Mouse (Mus musculus) ES-E14 (cell line): ENCODE results near the gene Tbce. TPM values are rescaled to one million over a fixed set of nuclear protein-coding genes. Genes with fewer than 3 reads are reported as not detected.
"Not testable (repeated sequence)": the region's sequence is repeated elsewhere in the genome, so short reads cannot be mapped to it uniquely, and the experiment has no call there.

Experiments
- DNase-seq: peaks from one replicate; pipeline ENCODE4 v3.0.0-alpha.2; 2013; ENCODE audit warnings: low read depth, low spot score
- H3K27ac ChIP-seq: 2 replicates; pipeline ENCODE4 v1.5.1; 2012; ENCODE audit warnings: low read depth, mild to moderate bottlenecking, low read length, moderate library complexity, mixed read lengths; ENCODE audit not compliant: poor library complexity, insufficient read depth, severe bottlenecking
- H3K36me3 ChIP-seq: 2 replicates; pipeline ENCODE4 v1.6.1; 2012; ENCODE audit warnings: mild to moderate bottlenecking, low read length, moderate library complexity, mixed read lengths; ENCODE audit not compliant: control insufficient read depth, poor library complexity, insufficient read depth, severe bottlenecking
- H3K4me1 ChIP-seq, 2 experiments: fragments of 150-350 bp in 1 of 2; sonication (generic) in 1 of 2; 2 replicates each; pipeline ENCODE4 v1.6.1; 2012; ENCODE audit warnings: low read length in 2 of 2, mild to moderate bottlenecking in 1 of 2, mixed read lengths in 1 of 2; ENCODE audit not compliant: control insufficient read depth in 2 of 2, insufficient read depth in 2 of 2, poor library complexity in 1 of 2
- H3K4me3 ChIP-seq, 2 experiments: fragments of 150-350 bp in 1 of 2; sonication (generic) in 1 of 2; 2 replicates each; pipeline ENCODE4 v1.5.1; 2012; ENCODE audit warnings: low read length in 2 of 2, low read depth in 1 of 2, mild to moderate bottlenecking in 1 of 2, mixed read lengths in 1 of 2; ENCODE audit not compliant: insufficient read depth in 1 of 2, poor library complexity in 1 of 2, severe bottlenecking in 1 of 2
- H3K9ac ChIP-seq: 2 replicates; pipeline ENCODE4 v1.6.1; 2012; ENCODE audit warnings: low read depth, mild to moderate bottlenecking, low read length, mixed read lengths; ENCODE audit not compliant: poor library complexity, insufficient read depth, severe bottlenecking
- H3K9me3 ChIP-seq: fragments of 150-350 bp; sonication (generic); 2 replicates; pipeline ENCODE4 v1.6.1; 2012; ENCODE audit warnings: low read depth, mild to moderate bottlenecking, low read length; ENCODE audit not compliant: control insufficient read depth, insufficient read depth
- CHD2 ChIP-seq: IDR thresholded peaks from 2 replicates; pipeline ENCODE4 v1.6.1; 2014; ENCODE audit warnings: mild to moderate bottlenecking, low read depth, low read length, inconsistent platforms
- HCFC1 ChIP-seq: IDR thresholded peaks from 2 replicates; pipeline ENCODE4 v1.6.1; 2012; ENCODE audit warnings: low read length, inconsistent platforms, borderline replicate concordance; ENCODE audit not compliant: insufficient read depth
- MAFK ChIP-seq: IDR thresholded peaks from 2 replicates; pipeline ENCODE4 v1.6.1; 2014; ENCODE audit warnings: mild to moderate bottlenecking, low read depth, low read length, inconsistent platforms; ENCODE audit not compliant: insufficient read depth
- ZC3H11A ChIP-seq: IDR thresholded peaks from 2 replicates; pipeline ENCODE4 v1.6.1; 2012; ENCODE audit warnings: low read depth, mild to moderate bottlenecking, inconsistent platforms, low read length, borderline replicate concordance
- ZNF384 ChIP-seq: IDR thresholded peaks from 2 replicates; pipeline ENCODE4 v1.6.1; 2012; ENCODE audit warnings: low read depth, low read length, inconsistent platforms
- in situ Hi-C, 2 experiments: fragments of 600-800 bp; cut with MboI; formaldehyde crosslinking; loops; one replicate each; pipeline ENCODE4 v1.15.1; 2025; ENCODE audit warnings: low sequenced_read_pairs in 2 of 2, inconsistent platforms in 1 of 2; ENCODE audit not compliant: unreplicated experiment in 2 of 2
- total RNA-seq: library from RNA; depleted of rRNA; stranded (reverse); fragments of 300-350 nt; gene quantifications from 2 replicates; pipeline ENCODE4 v1.2.3, GENCODE M21; 2012

Gene Tbce
- total RNA-seq, 1 experiment: 32.1 TPM

- in situ Hi-C loops: no loop called here
- DNase-seq: no peak
- Histone ChIP-seq H3K4me3 (peak overlapping the region; percentile 98 to 99), H3K36me3 (no peaks in the 10 kb centered on the region), H3K9me3 (no peaks in the 10 kb centered on the region), H3K4me1 (peaks cover 3 to 5% of the 10 kb centered on the region in 2 experiments; a peak in 2 of 4 replicates), H3K9ac (peak overlapping the region; percentile 67), H3K27ac (no peak overlapping the region)
- no peak for TF ChIP-seq MAFK
- TF ChIP-seq ZNF384: no peak
- no peak for TF ChIP-seq ZC3H11A
- TF ChIP-seq CHD2: no peak
- no peak for TF ChIP-seq HCFC1
Observed at GRCm38 (mm10) chr13:14038911-14039291, 537 bp downstream of the Tbce start.

GRCm38 (mm10) chr13:14035875-14036630 is 3.4 kb downstream of the Tbce start:
- DNase-seq: no peak
- Histone ChIP-seq H3K36me3 (no peaks in the 10 kb centered on the region), H3K4me3 (no peak overlapping the region), H3K9me3 (no peaks in the 10 kb centered on the region), H3K4me1 (peaks cover 3 to 5% of the 10 kb centered on the region in 2 experiments; a peak in 2 of 4 replicates), H3K9ac (peak overlapping the region; percentile 57; the same call in 1 of the 2 replicates), H3K27ac (no peak overlapping the region; the same call in 1 of the 2 replicates)
- TF ChIP-seq ZC3H11A: no peak
- TF ChIP-seq ZNF384: no peak
- no peak for TF ChIP-seq MAFK
- TF ChIP-seq CHD2: no peak
- no peak for TF ChIP-seq HCFC1
- in situ Hi-C loops: no loop called here

- DNase-seq, H3K4me3 ChIP-seq, H3K36me3 ChIP-seq, H3K27ac ChIP-seq, in situ Hi-C loops, H3K9me3 ChIP-seq, H3K9ac ChIP-seq, H3K4me1 ChIP-seq: not testable (repeated sequence)
Observed at GRCm38 (mm10) chr13:14035352-14035751, 4.1 kb downstream of the Tbce start.

GRCm38 (mm10) chr13:14034073-14034348 is 5.4 kb downstream of the Tbce start:
- TF ChIP-seq ZNF384 (no peak), ZC3H11A (no peak), MAFK (peak; percentile 95), CHD2 (no peak), HCFC1 (no peak)
- no peak overlapping the region for H3K9ac ChIP-seq
- 0 out of 4 replicates have a peak, but pooled peaks cover 0 to 4% of the 10 kb centered on the region in 2 experiments for H3K4me1 ChIP-seq
- H3K36me3 ChIP-seq: no peaks in the 10 kb centered on the region; the same call in 1 of the 2 replicates
- peak overlapping the region; percentile 40; the same call in 1 of the 2 replicates for H3K27ac ChIP-seq
- in situ Hi-C loops: no loop called here
- no peak overlapping the region for H3K4me3 ChIP-seq
- no peaks in the 10 kb centered on the region for H3K9me3 ChIP-seq
- DNase-seq: no peak
